Mouse (Mus musculus): ENCODE measurements around the gene Usp7.
"Not testable (repeated sequence)": the region's sequence is repeated elsewhere in the genome, so short reads cannot be mapped to it uniquely, and the experiment has no call there.

Gene Usp7

DNA sequence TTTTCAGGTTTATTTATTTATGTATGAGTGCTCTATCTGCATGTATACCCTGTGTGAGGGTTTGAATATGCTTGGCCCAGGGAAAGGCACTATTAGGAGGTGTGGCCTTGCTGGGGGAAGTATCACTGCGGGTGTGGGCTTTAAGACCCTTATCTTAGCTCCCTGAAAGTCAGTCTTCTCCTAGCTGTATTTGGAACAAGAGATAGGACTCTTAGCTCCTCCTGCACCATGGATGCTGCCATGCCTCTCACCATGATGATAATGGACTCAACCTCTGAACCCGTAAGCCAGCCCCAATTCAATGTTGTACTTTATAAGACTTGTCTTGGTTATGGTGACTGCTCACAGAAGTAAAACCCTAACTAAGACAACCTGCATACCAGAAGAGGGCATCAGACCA lies 39.8 kb downstream of the Usp7 start:
- no peak for DNase-seq (ENCODE audit: extremely low spot score, low spot score)

DNA sequence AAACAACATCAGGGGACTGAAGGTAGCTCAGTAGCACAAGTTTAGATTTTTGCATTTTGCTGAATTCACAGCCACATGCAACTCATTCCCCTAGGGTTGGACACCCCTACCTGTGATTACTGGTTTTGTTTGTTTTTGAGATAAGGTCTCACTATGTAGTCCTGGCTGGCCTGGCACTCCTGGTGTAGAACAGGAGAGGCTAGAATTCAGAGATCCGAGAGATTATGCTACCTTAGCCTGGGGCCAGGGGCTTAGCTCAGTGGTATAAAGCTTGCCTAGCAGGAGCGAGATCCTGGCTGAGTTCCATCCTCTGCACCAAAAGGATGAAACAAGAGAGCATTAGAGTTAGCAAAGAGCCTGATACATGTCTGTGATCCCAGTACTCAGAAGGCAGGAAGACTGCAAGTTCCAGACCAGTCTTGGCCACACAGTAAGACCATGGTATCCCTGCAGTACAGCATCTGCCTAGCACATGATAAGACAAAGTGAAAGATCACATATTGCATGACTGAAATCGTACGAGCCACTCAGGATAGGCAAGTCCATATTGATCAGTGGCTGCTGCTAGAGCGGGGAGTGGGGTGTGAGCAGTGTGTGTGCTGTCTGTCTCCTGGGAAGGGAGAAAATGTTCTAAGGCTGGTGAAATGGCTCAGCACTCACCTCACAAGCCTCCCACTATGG lies 40.4 kb downstream of the Usp7 start:
- DNase-seq (ENCODE audit: extremely low spot score, low spot score): no peak

GRCm38 (mm10) chr16:8748904-8749303 lies 43.2 kb downstream of the Usp7 start:
- DNase-seq (ENCODE audit: extremely low spot score, low spot score): no peak

- no peak for DNase-seq (ENCODE audit: extremely low spot score, low spot score)
Observed at GRCm38 (mm10) chr16:8748175-8748846, 43.8 kb downstream of the Usp7 start.

GRCm38 (mm10) chr16:8747772-8748171 lies 44.3 kb downstream of the Usp7 start:
- no peak for DNase-seq (ENCODE audit: extremely low spot score, low spot score)

DNA sequence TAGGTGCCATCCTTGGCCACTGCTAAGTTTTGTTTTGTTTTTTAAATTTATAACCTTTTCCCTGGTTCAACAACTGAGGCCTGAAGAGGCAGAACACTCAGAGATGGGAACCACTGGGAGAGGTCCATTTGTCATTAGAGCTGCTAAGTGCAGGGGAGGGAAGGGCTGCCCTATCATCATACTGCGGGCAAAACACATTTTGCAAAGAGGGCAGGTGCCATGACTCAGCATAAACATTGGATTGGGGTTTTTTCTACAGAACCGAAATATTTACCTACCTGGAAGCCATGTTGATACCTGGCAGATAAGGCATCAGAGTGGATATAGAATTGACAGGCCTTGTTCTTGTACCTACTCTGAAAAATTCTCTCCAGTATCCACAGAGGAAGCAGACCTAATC lies 45.6 kb downstream of the Usp7 start:
- DNase-seq (ENCODE audit: extremely low spot score, low spot score): no peak

DNA sequence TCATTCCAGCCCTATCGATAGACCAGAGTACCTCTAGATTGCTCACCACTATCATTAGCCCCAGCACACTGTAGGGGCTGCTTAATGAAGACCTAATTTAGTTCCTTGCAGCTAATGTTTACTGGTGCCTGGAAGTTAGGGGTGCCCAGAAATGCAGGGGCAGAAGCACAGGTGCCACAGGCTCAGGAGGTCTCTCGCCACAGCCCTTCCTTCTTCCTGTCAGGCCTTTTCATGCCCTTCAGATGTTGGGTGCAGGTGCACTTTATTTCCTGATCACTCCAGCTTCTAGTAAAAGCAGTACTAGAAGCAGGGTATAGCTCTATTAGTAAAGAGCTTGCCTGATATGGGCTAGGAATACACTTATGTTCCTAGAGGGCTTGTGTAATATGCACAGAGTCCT lies 46.4 kb downstream of the Usp7 start:
- DNase-seq (ENCODE audit: extremely low spot score, low spot score): no peak

- no peak for DNase-seq (ENCODE audit: extremely low spot score, low spot score)
Observed at GRCm38 (mm10) chr16:8743989-8744388, 48.1 kb downstream of the Usp7 start.

DNA sequence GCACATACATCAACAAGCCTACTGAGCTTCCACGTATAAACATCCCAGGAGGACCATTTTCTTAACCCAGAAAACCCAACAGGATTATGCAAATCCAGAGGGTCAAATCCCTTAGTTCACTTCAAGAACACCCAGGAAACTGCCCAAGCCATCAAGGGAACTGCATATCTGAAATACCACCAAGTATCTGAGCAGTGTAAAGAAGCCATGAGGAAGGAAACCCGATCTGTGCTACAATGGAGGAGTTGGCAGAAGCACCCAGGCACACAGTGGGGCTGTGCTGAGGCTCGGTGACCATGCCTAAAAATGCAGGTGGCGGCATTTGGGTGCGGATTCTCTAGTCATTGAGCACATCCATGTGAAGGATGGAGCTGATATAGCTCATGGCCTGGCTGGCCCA lies 50.4 kb downstream of the Usp7 start:
- no peak for DNase-seq (ENCODE audit: extremely low spot score, low spot score)

- DNase-seq (ENCODE audit: extremely low spot score, low spot score): no peak
Observed at GRCm38 (mm10) chr16:8741110-8741509, 51.0 kb downstream of the Usp7 start.

DNA sequence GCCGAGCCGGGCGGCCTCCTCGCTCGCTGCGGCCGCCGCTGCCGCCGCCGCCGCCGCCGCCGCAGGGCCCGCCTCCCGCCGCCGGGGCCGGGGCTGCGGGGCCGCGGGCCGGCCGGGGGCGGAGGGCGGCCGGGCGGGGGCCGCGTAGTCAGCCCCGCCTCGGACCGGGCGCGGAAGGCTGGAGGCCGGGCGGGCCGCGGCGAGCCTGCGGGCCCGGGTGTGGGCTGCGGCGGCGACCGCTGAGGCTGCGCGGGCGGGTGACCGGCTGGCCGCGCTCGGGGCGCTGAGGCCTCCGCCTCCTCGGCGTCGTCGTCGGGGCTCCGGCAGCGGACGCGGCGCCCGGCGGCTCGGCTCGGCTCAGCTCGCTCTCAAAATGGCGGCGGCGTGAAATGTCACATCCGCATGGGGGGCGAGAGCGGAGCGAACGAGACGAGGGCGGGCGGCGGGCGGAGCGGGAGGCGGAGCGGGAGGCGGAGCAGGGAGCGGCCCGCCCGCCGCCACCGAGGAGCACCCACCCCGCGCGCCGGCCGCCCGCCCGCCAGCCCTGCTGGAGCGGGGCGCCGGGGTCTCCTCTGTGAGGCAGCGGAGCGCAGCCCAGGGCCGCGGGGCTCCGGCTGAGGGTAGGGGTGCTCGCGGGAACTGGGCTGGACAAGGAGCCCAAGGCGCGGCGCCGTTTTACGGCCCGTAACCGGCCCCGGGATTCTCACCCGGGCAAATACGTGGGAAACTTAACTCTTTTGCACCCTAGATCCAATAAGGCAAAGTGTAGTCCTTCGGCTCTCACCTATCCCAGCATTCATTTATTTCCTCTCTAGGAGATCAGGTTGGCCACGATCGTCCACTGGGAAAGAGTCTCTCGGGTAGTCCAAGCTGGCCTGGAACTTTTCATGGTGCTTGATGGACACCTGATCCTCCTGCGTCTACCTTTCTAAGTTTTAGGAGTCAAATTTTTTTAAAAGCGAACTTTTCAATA lies 53.3 kb downstream of the Usp7 start:
- peak; percentile 90 for DNase-seq (ENCODE audit: extremely low spot score, low spot score)

- DNase-seq (ENCODE audit: extremely low spot score, low spot score): peak; percentile 73
Observed at GRCm38 (mm10) chr16:8737666-8738541, 54.2 kb downstream of the Usp7 start.

- no peak for DNase-seq (ENCODE audit: extremely low spot score, low spot score)
Observed at GRCm38 (mm10) chr16:8737341-8737665, 54.8 kb downstream of the Usp7 start.

DNA sequence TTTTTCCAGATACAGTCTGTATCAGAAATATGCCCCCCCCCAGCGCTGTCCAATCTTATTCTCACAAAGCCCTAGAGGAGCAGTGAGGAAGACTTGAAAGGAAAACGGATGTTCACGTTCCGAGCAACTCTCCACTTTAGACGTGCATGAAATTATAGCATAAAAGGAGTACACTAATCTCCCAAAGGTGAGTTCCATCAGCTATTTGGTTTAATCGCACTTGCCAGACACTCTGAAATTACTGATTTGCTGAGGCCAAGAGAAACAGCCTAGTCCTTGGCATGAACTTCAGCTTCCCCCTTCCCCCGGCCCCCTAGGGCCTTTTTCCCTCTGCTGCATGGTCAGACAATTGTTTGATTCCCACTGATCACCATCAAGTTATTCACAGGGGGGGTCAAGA lies 55.4 kb downstream of the Usp7 start:
- peak; percentile 15 for DNase-seq (ENCODE audit: extremely low spot score, low spot score)

DNA sequence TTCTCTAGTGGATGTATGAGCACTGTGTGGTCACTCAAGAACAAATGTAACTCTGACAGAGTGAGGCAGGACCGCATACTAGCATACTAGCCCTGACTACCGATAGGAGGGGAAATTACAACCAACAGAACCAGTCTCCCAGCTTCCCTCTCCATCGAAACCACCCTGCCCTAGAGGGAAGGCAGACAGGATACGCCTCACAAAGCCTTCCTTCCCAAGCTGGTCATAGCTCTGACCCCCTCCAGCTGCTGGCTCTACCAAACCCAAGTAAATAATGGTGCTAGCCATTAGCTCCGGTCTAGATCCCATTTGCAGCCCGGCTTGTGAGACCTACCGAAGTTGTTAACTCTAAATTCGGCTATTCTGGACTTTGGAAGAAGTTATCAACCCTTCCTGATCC lies 56.1 kb downstream of the Usp7 start:
- no peak for DNase-seq (ENCODE audit: extremely low spot score, low spot score)

DNA sequence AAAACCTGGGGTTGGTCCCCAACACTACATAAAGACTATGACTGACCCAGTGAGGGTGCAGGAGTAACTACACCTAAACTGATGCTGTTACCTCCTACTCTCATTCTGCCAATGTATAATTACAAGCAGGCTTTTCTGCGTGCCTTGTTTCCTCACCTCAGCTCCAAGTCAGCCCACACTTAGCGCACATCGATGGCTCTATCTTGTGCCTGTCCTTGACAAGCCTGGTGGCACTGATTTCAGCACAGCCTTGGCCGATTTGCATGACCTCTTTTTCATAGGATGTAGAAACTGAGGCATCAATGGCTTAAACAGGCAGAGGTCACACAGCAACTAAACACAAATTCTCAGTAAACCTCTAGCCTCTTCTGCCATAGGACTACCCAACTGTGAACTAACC lies 57.4 kb downstream of the Usp7 start:
- no peak for DNase-seq (ENCODE audit: extremely low spot score, low spot score)

DNA sequence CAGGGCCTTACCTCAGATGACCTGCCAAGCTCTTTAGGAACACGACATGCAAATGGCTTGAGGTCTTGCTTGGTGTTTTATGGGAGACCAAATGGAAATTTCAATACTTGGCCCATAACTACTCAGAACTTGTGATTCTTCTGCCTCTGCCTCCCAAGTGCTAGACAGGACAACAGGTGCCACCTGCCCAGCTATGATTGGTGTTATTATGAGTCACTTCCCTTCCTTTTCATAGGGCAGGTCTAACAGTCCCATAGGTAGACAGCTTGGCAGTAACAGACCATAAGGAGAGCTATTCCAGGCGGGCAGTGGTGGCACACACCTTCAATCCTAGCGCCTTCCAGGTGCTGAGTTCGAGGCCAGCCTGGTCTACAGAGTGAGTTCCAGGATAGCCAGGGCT lies 58.5 kb downstream of the Usp7 start:
- no peak for DNase-seq (ENCODE audit: extremely low spot score, low spot score)

DNA sequence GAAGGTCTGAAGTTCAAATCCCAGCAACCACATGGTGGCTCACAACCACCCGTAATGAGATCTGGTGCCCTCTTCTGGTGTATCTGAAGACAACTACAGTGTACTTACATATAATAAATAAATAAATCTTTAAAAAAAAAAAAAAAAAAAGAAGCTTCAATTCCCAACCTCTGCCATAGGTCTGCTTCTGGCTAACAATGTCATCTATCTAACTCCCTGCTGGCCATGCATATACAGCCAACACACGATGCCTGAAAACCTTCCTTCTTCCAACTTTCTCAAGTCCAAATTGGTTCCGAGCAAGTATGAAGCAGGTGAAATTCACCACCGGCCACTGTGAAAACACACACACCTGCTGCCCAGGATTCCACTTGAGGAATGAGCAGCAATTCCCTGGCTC lies 59.7 kb downstream of the Usp7 start:
- not testable (repeated sequence) for DNase-seq (ENCODE audit: extremely low spot score, low spot score)

- DNase-seq (ENCODE audit: extremely low spot score, low spot score): no peak
Observed at GRCm38 (mm10) chr16:8731630-8732029, 60.5 kb downstream of the Usp7 start.

DNA sequence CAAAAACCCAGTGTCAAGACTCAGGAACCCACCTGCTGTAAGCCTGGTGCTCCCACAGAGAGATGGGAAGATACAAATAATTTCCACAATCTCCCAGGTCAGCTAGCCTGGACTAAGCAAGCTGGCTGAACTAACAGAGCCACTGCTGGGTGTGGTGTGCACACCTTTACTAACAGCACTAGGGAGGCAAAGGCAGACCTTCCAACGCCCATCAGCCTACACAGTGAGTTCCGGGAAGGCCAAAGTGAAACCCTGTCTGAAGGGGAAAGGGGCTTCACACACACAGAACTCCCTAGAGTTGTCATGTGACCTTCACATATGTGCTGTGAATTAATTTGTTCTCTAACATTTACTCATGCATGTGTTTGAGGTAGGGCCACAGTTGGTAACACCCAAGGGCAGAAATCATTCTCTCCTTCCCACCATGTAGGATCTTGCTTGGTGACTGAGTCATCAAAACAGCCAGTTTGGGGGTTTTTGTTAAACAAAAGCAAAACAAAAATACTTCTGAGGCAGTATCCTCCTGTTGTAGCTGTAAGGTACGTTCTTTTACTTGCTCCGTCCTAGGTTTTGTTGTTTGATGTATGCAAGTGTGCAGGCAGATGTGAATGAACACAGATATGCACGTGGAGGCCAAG lies 63.9 kb downstream of the Usp7 start:
- DNase-seq (ENCODE audit: extremely low spot score, low spot score): no peak

- DNase-seq (ENCODE audit: extremely low spot score, low spot score): no peak
Observed at GRCm38 (mm10) chr16:8725807-8726206, 66.3 kb downstream of the Usp7 start.
